Mouse (Mus musculus) hindbrain, embryonic 15.5 days (tissue): ENCODE results near the gene Gm27021. TPM values are rescaled to one million over a fixed set of nuclear protein-coding genes. Genes with fewer than 3 reads are reported as not detected.

ENCODE experiments used
- ATAC-seq: fragments of 200-750 bp; cut with Nextera tagmentation; 2 replicates; pipeline ENCODE4 v1.8.0; 2017; ENCODE audit warnings: low read depth, moderate number of reproducible peaks, moderate TSS enrichment; ENCODE audit not compliant: low FRiP score
- H3K27ac ChIP-seq: fragments of 300-500 bp; sonication (generic); replicated peaks from 2 replicates; pipeline ENCODE4 v1.5.1; 2015; ENCODE audit warnings: mild to moderate bottlenecking, inconsistent platforms
- H3K27me3 ChIP-seq: fragments of 300-500 bp; sonication (generic); 2 replicates; pipeline ENCODE4 v1.6.1; 2015; ENCODE audit warnings: control low read depth, inconsistent platforms
- H3K36me3 ChIP-seq: fragments of 300-500 bp; sonication (generic); 2 replicates; pipeline ENCODE4 v1.6.1; 2015; ENCODE audit warnings: control low read depth, inconsistent platforms
- H3K4me1 ChIP-seq: fragments of 300-500 bp; sonication (generic); replicated peaks from 2 replicates; pipeline ENCODE4 v1.6.1; 2015; ENCODE audit warnings: control low read depth, inconsistent platforms
- H3K4me2 ChIP-seq: fragments of 300-500 bp; sonication (generic); 2 replicates; pipeline ENCODE4 v1.6.1; 2015; ENCODE audit warnings: moderate library complexity, mild to moderate bottlenecking, inconsistent platforms
- H3K4me3 ChIP-seq: fragments of 300-500 bp; sonication (generic); 2 replicates; pipeline ENCODE4 v1.5.1; 2015; ENCODE audit warnings: mild to moderate bottlenecking, inconsistent platforms
- H3K9ac ChIP-seq: fragments of 300-500 bp; sonication (generic); 2 replicates; pipeline ENCODE4 v1.6.1; 2015; ENCODE audit warnings: inconsistent platforms
- H3K9me3 ChIP-seq: fragments of 300-500 bp; sonication (generic); 2 replicates; pipeline ENCODE4 v1.6.1; 2016; ENCODE audit warnings: control low read depth, inconsistent platforms
- WGBS: fragments of 180-500 bp; shearing (Covaris S2); methylation state at CpG from one replicate; pipeline ENCODE4 v1.1.7; 2015; 5-methylcytosine and 5-hydroxymethylcytosine counted together
- polyA plus RNA-seq: library from polyadenylated mRNA; unstranded; fragments of >200 nt; fragmentation: Nextera tagmentation; extraction: Ambion mirVana; gene quantifications from 2 replicates; pipeline ENCODE4 v1.2.1, GENCODE M21; 2015

The Gm27021 gene
- polyA plus RNA-seq: 3.7 and 5.9 TPM in 2 replicates

DNA sequence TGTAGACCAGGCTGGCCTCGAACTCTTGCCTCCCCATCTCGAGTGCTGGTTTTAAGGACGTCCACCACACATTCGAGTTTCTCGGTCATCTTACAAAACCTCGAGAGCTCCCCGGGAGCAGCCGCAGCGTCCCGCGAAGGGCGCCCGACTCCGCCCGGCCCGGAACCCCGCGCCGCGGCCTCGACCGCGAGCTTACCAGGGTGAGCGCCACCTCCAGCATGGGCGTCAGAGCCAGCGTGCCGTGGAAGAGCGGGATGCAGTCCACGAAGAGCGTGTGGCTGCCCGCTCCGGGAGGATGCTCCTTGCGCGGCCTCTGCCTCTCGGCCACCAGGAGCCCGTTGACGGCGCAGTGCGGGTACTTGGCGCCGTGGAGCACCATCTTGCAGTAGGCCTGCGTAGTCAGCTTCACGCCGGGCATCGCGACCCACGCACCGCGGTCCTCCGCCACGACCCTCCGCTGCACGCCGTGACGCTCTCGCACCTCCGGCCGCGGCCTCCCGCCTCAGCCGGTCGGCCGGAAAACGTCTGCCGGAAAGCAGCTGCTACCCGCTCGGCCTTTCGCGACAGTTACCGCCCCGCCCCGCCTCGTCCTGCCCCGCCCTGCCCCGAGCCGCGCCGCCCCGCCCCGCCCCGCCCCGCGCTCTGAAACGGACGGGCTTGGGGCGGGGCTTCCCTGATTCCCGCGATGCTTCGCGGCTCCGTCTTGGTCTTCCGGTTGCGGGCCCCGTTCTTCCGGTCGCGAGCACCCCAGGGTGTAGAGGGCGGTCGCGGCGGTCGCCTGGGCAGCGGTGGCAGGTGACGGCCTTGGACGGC, at the start of gene Gm27021, which contains the start of gene Cox4i1:
Gm27021 (minus strand) TSS at position 519 of the 813 bp plus-strand sequence.
Cox4i1 (plus strand) TSS at position 662 of the 813 bp plus-strand sequence.
- Histone ChIP-seq H3K4me2 (peak within 1 kb of the TSS; percentile 81), H3K27me3 (no peaks in the 10 kb centered on the region), H3K36me3 (peaks cover 25% of the 10 kb centered on the region), H3K27ac (peak within 1 kb of the TSS; percentile 90), H3K9me3 (no peaks in the 10 kb centered on the region), H3K4me1 (peaks cover 58% of the 10 kb centered on the region), H3K4me3 (peak within 1 kb of the TSS; percentile 99), H3K9ac (peak within 1 kb of the TSS; percentile 96)
- WGBS: under 1% methylated on average over 80 of the region's 105 CpGs
- peak; percentile 94 for ATAC-seq

DNA sequence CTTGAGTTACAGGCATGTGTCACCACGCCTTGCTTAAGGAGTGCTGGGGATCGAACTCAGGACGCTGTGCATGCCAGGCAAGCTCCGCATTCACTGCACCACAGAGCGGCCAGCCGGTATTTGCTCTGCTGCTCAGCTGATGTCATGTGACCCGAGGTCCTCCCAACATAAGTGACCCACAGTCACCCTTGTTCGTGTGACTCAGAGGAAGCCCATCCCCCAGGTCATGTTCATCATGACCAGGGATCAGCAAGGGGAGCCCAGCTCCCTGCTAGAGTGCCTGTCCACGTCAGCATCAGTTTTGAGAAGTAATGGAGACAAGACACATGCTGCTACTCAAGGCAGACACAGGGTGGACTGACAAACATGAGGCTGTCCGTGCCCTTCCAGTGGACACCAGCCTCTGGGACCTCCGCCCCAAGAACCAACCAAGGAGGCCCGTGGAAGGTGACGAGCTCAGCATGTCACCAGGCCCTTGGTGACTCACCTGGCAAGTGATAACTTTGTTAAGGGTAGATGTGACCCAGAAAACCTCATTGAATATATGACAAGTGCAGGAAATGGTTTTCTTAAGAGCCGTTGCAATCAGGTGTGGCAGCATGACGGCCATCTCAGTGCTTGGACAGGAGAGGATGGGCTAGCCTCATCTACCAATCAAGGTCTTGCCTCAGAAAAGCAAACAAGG, 48.3 kb upstream of the Gm27021 start:
- Histone ChIP-seq H3K36me3 (no peaks in the 10 kb centered on the region), H3K4me1 (no peaks in the 10 kb centered on the region), H3K9ac (no peak overlapping the region), H3K4me3 (no peak overlapping the region), H3K27ac (no peak overlapping the region), H3K4me2 (no peak overlapping the region), H3K27me3 (no peaks in the 10 kb centered on the region), H3K9me3 (no peaks in the 10 kb centered on the region)
- ATAC-seq: no peak
- 85% methylated on average over 15 of the region's 15 CpGs for WGBS

DNA sequence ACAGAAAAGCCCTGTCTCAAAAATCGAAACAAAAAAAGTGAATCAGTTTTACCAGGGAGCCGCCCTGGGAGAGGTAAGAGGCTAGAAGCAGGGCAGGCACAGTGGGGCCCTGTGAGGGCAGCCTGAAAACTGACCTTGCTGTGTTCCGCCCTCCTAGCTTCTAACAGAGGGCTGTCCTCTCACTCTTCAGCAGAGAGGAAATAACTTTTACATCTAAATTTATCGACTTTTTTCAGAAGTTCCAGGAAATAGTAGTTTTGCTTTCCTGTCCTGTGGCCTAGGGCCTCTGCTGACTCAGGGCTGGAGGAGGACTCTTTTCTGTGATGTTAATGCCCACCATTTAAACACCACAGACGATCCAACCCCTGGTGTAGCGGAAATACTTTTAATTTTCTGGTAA, 47.3 kb upstream of the Gm27021 start:
- 81% methylated on average over 6 of the region's 6 CpGs for WGBS
- no peaks in the 10 kb centered on the region for H3K27me3 ChIP-seq
- ATAC-seq: no peak

DNA sequence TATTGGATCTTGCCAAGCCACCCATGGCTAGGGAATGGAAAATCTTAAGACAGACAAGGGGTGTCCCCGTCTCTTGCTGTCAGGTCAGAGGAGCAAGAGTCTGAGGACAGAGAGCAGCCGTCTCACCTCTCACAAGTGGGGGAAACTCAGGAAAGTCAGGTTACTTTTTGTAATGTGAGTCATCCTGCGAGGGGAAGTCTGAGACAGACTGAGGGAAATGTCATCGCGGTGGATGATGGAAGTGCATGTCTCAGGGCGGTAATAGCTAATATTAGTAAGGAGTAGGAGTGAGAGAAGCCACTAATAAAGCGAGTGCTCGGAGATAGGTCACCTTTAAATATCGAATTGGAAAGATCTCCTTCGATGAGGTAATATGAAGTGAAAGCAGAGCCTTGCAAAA, 41.3 kb upstream of the Gm27021 start:
- 87% methylated on average over 10 of the region's 10 CpGs for WGBS
- H3K9ac ChIP-seq: no peak overlapping the region
- H3K4me3 ChIP-seq: no peak overlapping the region
- no peaks in the 10 kb centered on the region for H3K27me3 ChIP-seq
- H3K36me3 ChIP-seq: no peaks in the 10 kb centered on the region
- H3K9me3 ChIP-seq: no peaks in the 10 kb centered on the region
- H3K4me1 ChIP-seq: no peaks in the 10 kb centered on the region
- no peak overlapping the region for H3K4me2 ChIP-seq
- no peak for ATAC-seq
- no peak overlapping the region for H3K27ac ChIP-seq

More for the DNA sequence above, 47.3 kb upstream of the Gm27021 start:
- Histone ChIP-seq H3K4me1 (no peaks in the 10 kb centered on the region), H3K4me3 (no peak overlapping the region), H3K9ac (no peak overlapping the region), H3K4me2 (no peak overlapping the region), H3K9me3 (no peaks in the 10 kb centered on the region), H3K27ac (no peak overlapping the region), H3K36me3 (no peaks in the 10 kb centered on the region)

DNA sequence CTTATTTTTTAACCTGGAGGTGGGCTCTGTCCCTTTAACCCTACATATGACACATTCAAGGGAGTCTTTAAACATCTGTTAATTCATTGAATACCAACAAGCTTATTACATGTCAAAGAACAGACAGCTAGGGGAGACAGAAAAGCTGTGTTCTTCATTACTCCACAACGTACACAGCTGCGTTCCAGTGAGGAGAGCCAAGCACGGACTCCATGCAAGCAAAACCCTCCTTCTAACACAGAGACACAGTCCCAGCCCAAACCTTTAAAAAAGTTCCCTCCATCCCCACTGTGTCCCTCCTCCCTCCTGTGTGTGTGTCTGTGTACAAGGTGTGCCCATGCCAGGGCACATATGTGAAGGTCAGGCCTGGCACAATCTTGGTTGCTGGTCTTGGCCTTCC, 38.3 kb upstream of the Gm27021 start:
- WGBS: 83% methylated on average over 3 of the region's 3 CpGs

DNA sequence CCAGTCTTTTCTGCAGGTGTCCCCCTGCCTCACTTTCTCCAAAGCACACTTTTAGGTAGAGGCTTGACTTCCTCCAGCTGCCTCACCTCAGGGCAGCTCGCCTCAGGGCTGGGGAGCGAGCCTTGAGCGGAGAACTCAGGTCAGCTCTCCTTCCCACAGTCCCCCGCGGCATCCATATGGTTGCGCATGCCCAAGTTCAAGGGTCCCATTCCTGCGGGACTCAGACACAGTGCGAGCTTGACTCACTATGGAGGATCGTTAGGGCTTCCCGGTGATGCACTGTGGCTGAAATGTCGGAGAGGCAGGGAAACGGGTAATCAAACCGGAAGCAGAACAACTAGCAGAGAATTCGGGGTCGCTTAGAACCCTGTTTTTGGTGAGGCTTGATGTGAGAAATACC, 37.3 kb upstream of the Gm27021 start:
- WGBS: 81% methylated on average over 15 of the region's 15 CpGs
- H3K4me3 ChIP-seq: no peak overlapping the region
- H3K9me3 ChIP-seq: no peaks in the 10 kb centered on the region
- H3K4me1 ChIP-seq: no peaks in the 10 kb centered on the region
- H3K9ac ChIP-seq: no peak overlapping the region
- H3K36me3 ChIP-seq: no peaks in the 10 kb centered on the region
- ATAC-seq: no peak
- no peaks in the 10 kb centered on the region for H3K27me3 ChIP-seq
- no peak overlapping the region for H3K4me2 ChIP-seq
- H3K27ac ChIP-seq: no peak overlapping the region

More for the DNA sequence above, 38.3 kb upstream of the Gm27021 start:
- H3K27me3 ChIP-seq: no peaks in the 10 kb centered on the region
- ATAC-seq: no peak
- H3K9ac ChIP-seq: no peak overlapping the region
- no peaks in the 10 kb centered on the region for H3K36me3 ChIP-seq
- no peaks in the 10 kb centered on the region for H3K4me1 ChIP-seq
- no peak overlapping the region for H3K4me2 ChIP-seq
- no peak overlapping the region for H3K4me3 ChIP-seq
- H3K27ac ChIP-seq: no peak overlapping the region
- H3K9me3 ChIP-seq: no peaks in the 10 kb centered on the region

DNA sequence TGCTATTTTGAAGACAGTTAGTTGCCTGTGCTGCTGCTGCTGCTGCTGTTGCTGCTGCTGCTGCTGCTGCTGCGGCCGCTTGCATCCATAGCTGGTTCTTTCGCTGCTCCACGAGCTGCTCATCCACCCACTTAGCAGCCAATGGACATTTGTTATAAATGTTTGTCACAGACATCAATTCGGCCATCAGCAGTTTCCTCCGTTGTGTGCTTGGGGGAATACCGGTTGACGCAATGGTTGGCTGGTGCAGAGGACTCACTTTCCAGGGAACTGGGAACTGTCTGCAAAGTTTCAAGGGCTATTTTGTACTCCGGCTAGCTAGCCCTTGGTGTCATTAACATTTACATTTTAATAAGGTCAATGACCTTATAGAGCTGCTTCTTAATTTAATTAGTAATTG, 36.3 kb upstream of the Gm27021 start:
- Histone ChIP-seq H3K27ac (no peak overlapping the region), H3K4me2 (no peak overlapping the region), H3K27me3 (no peaks in the 10 kb centered on the region), H3K9me3 (no peaks in the 10 kb centered on the region), H3K9ac (no peak overlapping the region), H3K4me1 (no peaks in the 10 kb centered on the region), H3K4me3 (no peak overlapping the region), H3K36me3 (no peaks in the 10 kb centered on the region)
- WGBS: 61% methylated on average over 9 of the region's 9 CpGs
- ATAC-seq: no peak

DNA sequence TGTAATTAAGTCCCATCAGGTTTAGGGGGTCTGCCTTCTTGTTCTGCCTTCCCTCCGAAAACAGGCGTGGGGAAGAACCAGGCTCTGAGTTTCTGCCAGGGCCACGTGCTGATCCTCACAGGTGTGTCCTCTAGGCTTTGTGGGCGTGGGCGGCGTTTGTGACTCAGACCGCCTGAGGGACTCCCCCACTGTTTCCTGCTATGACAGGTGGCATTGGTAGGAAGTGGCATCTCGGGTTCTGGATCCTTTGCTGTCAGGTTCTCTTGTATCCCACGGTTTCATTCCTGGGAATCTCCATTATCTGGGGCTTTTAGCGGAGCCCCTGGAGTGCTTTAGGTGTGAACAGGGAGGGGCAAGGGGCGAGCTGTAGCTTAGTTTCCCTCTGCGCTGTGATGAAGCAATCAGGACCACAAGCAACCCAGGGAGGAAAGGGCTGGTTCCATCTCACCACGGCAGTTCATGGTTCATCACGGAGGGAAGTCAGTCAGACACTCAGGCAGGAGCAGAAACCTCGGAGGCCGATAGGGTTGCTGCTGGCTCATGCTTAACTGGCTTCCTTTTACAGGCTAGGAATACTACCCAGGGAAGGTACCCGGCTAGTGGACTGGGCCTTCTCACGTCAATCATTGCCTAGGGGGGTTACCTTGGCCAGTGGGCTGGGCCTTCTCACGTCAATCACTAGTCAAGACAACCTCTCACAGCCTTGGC, 34.0 kb upstream of the Gm27021 start:
- Histone ChIP-seq H3K27me3 (no peaks in the 10 kb centered on the region), H3K9ac (no peak overlapping the region), H3K4me1 (no peaks in the 10 kb centered on the region; the same call in 1 of the 2 replicates), H3K4me2 (no peak overlapping the region), H3K27ac (no peak overlapping the region), H3K36me3 (no peaks in the 10 kb centered on the region), H3K4me3 (no peak overlapping the region), H3K9me3 (no peaks in the 10 kb centered on the region)
- no peak for ATAC-seq
- WGBS: 73% methylated on average over 19 of the region's 19 CpGs

DNA sequence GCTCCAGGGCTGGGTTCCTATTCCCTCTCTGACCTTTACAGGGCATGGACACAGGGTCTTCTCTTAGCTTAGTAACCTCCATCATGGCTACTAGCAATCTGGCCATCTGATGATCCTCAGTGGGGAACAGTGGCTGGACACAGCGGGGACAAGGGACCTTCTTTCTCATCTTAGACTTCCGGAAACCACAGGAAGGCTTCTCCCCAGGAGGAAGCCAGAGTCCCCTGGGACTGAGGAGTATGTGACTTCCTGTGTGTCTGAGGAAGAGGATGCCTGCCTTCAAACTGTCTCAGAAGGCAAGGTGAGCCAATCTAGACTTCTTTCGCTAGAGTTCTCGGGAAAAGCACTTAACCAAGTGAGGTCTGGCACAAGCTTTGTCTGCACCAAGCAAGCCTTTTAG, 32.2 kb upstream of the Gm27021 start:
- H3K27ac ChIP-seq: no peak overlapping the region
- no peaks in the 10 kb centered on the region for H3K36me3 ChIP-seq
- no peak overlapping the region for H3K4me2 ChIP-seq
- no peak overlapping the region for H3K4me3 ChIP-seq
- ATAC-seq: no peak
- H3K4me1 ChIP-seq: peaks cover 8% of the 10 kb centered on the region
- no peak overlapping the region for H3K9ac ChIP-seq
- H3K27me3 ChIP-seq: no peaks in the 10 kb centered on the region
- 92% methylated on average over 4 of the region's 4 CpGs for WGBS
- no peaks in the 10 kb centered on the region for H3K9me3 ChIP-seq

DNA sequence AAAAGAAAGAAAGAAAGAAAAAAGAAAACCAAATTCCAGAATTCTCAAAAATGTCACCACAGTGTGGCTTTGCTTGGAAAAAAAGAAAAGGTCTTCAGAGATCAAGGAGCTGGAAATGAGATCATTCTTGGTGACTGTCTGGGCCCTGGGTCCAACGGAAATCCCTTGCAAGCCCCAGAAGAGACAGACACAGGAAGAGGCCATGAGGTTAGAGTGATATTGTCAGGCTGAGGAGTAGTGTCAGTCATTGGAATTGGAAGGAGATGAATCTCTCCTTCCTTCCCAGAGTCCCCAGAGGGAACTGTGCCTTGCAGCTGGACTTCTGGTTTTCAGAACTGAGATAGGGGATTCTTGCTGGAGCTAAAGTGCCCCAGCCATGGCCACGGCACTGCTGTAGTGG, 31.7 kb upstream of the Gm27021 start:
- Histone ChIP-seq H3K4me3 (no peak overlapping the region), H3K4me2 (no peak overlapping the region), H3K36me3 (no peaks in the 10 kb centered on the region), H3K4me1 (peaks cover 8% of the 10 kb centered on the region), H3K27me3 (no peaks in the 10 kb centered on the region), H3K9ac (no peak overlapping the region), H3K9me3 (no peaks in the 10 kb centered on the region), H3K27ac (no peak overlapping the region)
- 67% methylated on average over 2 of the region's 2 CpGs for WGBS
- no peak for ATAC-seq

DNA sequence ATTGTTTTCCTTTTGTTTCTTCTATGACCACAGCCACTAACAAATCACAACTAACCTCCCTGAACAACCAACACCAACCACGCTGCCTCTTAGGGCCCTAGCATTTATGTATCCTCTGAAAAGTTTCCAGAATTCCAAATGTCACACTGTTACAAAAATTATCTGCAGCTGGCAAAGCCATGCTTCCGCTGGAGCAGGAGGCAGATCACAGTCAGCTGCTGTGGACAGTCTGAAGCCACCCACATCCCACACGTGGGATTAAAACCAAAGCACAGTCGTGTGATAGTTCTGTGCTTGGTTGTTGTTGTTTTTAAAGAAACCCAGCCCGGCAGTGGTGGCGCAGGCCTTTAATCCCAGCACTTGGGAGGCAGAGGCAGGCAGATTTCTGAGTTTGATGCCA, 31.2 kb upstream of the Gm27021 start:
- no peak overlapping the region for H3K27ac ChIP-seq
- H3K9ac ChIP-seq: no peak overlapping the region
- H3K9me3 ChIP-seq: no peaks in the 10 kb centered on the region
- 82% methylated on average over 6 of the region's 6 CpGs for WGBS
- no peaks in the 10 kb centered on the region for H3K27me3 ChIP-seq
- no peak for ATAC-seq
- H3K4me2 ChIP-seq: no peak overlapping the region
- no peaks in the 10 kb centered on the region for H3K36me3 ChIP-seq
- H3K4me1 ChIP-seq: peaks cover 8% of the 10 kb centered on the region
- no peak overlapping the region for H3K4me3 ChIP-seq

DNA sequence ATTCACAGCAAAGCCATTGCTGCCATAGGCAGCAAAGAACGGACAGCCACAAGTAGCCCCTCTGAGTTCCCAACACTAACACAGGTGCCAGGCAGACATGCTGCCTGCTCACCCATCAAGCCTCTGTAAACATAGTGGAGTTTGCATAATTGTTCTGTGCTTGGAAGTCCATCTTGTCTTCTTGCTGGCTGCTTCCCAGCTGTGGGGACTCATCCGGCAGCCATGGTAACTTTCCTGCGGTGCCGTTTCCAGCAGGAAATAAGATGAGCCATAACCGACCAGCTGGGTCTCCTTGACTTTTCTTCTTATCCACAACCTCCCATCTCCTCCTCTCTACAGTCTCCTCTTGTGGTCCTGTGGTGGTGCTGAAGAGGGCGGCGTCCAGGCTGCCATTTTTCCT, 30.5 kb upstream of the Gm27021 start:
- no peak overlapping the region for H3K4me2 ChIP-seq
- H3K36me3 ChIP-seq: no peaks in the 10 kb centered on the region
- ATAC-seq: no peak
- no peaks in the 10 kb centered on the region for H3K27me3 ChIP-seq
- H3K9me3 ChIP-seq: no peaks in the 10 kb centered on the region
- H3K27ac ChIP-seq: no peak overlapping the region
- no peak overlapping the region for H3K9ac ChIP-seq
- WGBS: 80% methylated on average over 7 of the region's 7 CpGs
- peaks cover 8% of the 10 kb centered on the region for H3K4me1 ChIP-seq
- no peak overlapping the region for H3K4me3 ChIP-seq
